Mouse (Mus musculus): Measurements from ENCODE around the gene Fgfrl1. TPM values are rescaled to one million over a fixed set of nuclear protein-coding genes. Genes with fewer than 3 reads are reported as not detected.

The Fgfrl1 gene
- 32.0 and 36.1 TPM in 2 replicates for polyA plus RNA-seq (2015; fragmentation: Nextera tagmentation; extraction: Ambion mirVana)

GRCm38 (mm10) chr5:108692271-108692670 is at the start of gene Fgfrl1:
Gene Fgfrl1 (plus strand): TSS chr5:108692382.
- WGBS: 3% methylated on average over 16 of the region's 18 CpGs

DNA sequence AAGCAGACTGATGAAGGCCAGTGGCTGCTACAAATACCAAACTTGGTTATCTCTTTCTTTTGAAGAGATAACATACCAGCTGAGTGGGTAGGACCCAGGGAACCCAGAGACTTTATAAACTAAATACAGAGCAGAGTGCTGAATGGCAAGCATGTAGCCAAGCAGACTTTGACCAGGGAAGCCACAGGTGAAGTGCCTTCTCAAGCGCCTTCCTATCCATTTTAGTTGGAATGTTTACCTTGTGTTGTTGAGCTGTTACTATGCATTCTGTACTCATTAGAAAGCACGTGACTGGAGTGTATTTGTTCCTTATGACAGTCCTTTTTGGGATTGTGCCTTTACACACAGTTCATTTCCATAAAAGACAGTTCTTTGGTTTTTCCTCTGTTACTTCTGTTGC is 48.5 kb upstream of the Fgfrl1 start:
- no peak for ATAC-seq (ENCODE audit: insufficient number of reproducible peaks, low FRiP score, low TSS enrichment, low read depth)
- Histone ChIP-seq H3K36me3 (peaks cover 69% of the 10 kb centered on the region), H3K4me2 (no peak overlapping the region), H3K4me3 (no peak overlapping the region), H3K27ac (no peak overlapping the region), H3K9ac (no peak overlapping the region), H3K9me3 (no peaks in the 10 kb centered on the region), H3K27me3 (no peaks in the 10 kb centered on the region), H3K4me1 (no peaks in the 10 kb centered on the region)
- 84% methylated on average over 2 of the region's 2 CpGs for WGBS

More at GRCm38 (mm10) chr5:108692271-108692670, at the start of gene Fgfrl1:
- ATAC-seq (ENCODE audit: insufficient number of reproducible peaks, low FRiP score, low TSS enrichment, low read depth): no peak
- peak within 1 kb of the TSS; percentile 91 for H3K4me3 ChIP-seq
- 0 out of 2 replicates have a peak within 1 kb of the TSS, but pooled peaks have one; percentile 14 for H3K9ac ChIP-seq
- H3K27ac ChIP-seq: 0 out of 2 replicates have a peak within 1 kb of the TSS, but pooled peaks have one; percentile 11
- peak within 1 kb of the TSS; percentile 84 for H3K4me2 ChIP-seq
- H3K36me3 ChIP-seq: no peaks in the 10 kb centered on the region
- no peaks in the 10 kb centered on the region for H3K27me3 ChIP-seq
- H3K9me3 ChIP-seq: no peaks in the 10 kb centered on the region
- peaks cover 44% of the 10 kb centered on the region for H3K4me1 ChIP-seq

- WGBS: 88% methylated on average over 9 of the region's 9 CpGs
These were observed 46.4 kb upstream of the Fgfrl1 start for GRCm38 (mm10) chr5:108645651-108646342.

DNA sequence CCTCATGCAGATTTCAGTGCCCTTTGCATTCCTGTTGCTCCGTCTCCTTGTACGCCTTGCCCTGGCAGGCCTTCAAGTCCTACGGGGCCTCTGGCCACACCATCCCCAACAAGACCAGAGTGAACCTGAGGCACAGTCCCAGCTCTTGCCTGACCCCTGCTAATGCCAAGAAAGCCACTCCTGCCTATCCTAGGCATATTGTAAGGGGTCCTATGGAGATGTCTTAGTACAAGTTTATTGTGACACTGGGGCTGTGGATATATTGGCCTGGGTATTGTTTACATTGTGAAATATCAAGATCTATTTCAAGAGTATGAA is 45.9 kb upstream of the Fgfrl1 start:
- Histone ChIP-seq H3K27me3 (no peaks in the 10 kb centered on the region), H3K9me3 (no peaks in the 10 kb centered on the region), H3K9ac (no peak overlapping the region), H3K4me2 (no peak overlapping the region), H3K36me3 (peaks cover 85% of the 10 kb centered on the region), H3K4me1 (no peaks in the 10 kb centered on the region), H3K4me3 (no peak overlapping the region), H3K27ac (no peak overlapping the region)
- ATAC-seq (ENCODE audit: insufficient number of reproducible peaks, low FRiP score, low TSS enrichment, low read depth): no peak
- WGBS: 86% methylated on average over 3 of the region's 3 CpGs

More at GRCm38 (mm10) chr5:108645651-108646342, 46.4 kb upstream of the Fgfrl1 start:
- ATAC-seq (ENCODE audit: insufficient number of reproducible peaks, low FRiP score, low TSS enrichment, low read depth): no peak
- Histone ChIP-seq H3K36me3 (peaks cover 81% of the 10 kb centered on the region), H3K9me3 (no peaks in the 10 kb centered on the region), H3K9ac (no peak overlapping the region), H3K4me2 (no peak overlapping the region), H3K4me3 (no peak overlapping the region), H3K4me1 (no peaks in the 10 kb centered on the region), H3K27ac (no peak overlapping the region), H3K27me3 (no peaks in the 10 kb centered on the region)

- Histone ChIP-seq H3K4me2 (no peak overlapping the region), H3K27me3 (no peaks in the 10 kb centered on the region), H3K4me1 (no peaks in the 10 kb centered on the region), H3K4me3 (no peak overlapping the region), H3K27ac (no peak overlapping the region), H3K9ac (no peak overlapping the region), H3K36me3 (peaks cover 86% of the 10 kb centered on the region), H3K9me3 (no peaks in the 10 kb centered on the region)
- no peak for ATAC-seq (ENCODE audit: insufficient number of reproducible peaks, low FRiP score, low TSS enrichment, low read depth)
- WGBS: 84% methylated on average over 2 of the region's 2 CpGs
These were observed 44.9 kb upstream of the Fgfrl1 start for GRCm38 (mm10) chr5:108647311-108647710.

- H3K9ac ChIP-seq: no peak overlapping the region
- no peaks in the 10 kb centered on the region for H3K9me3 ChIP-seq
- no peak overlapping the region for H3K4me2 ChIP-seq
- peaks cover 86% of the 10 kb centered on the region for H3K36me3 ChIP-seq
- 79% methylated on average over 2 of the region's 2 CpGs for whole genome bisulfite sequencing
- H3K27ac ChIP-seq: no peak overlapping the region
- ATAC-seq (ENCODE audit: insufficient number of reproducible peaks, low FRiP score, low TSS enrichment, low read depth): no peak
- H3K27me3 ChIP-seq: no peaks in the 10 kb centered on the region
- no peaks in the 10 kb centered on the region for H3K4me1 ChIP-seq
- no peak overlapping the region for H3K4me3 ChIP-seq
These were observed 44.2 kb upstream of the Fgfrl1 start for GRCm38 (mm10) chr5:108647820-108648465.

DNA sequence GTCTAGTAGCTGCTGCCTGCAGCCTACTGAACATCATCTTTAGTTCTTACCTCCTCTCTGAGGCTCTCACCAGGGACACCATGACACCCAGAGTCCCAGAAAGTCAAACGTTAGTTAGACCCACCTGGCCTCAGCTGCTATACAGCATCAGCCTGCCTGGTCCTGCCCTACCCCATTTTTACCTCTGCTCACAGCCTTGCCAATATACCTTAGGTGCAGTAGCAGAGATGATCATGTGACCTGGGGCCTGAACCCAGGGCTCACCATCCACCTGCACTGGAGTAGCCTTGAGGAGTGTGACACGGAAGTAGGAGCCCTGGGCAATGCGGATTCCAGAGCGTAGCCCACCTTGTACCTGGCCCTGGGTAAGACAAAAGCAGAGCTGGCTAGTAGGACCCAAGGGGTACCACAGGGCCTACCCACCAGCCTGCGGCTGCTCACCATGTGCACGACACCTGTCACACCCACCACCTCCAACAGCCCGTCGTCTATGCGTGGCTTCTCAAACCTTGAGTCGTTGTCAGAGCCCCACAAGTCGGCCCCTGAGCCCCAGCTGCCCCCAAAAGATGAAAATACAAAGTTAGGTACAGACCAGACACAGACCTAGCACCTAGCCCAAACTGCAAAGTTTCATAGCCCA is 43.1 kb upstream of the Fgfrl1 start:
- Histone ChIP-seq H3K36me3 (peaks cover 89% of the 10 kb centered on the region), H3K9me3 (no peaks in the 10 kb centered on the region), H3K4me2 (no peak overlapping the region), H3K4me1 (no peaks in the 10 kb centered on the region), H3K27ac (no peak overlapping the region), H3K4me3 (no peak overlapping the region), H3K9ac (no peak overlapping the region), H3K27me3 (no peaks in the 10 kb centered on the region)
- WGBS: 90% methylated on average over 11 of the region's 11 CpGs
- ATAC-seq (ENCODE audit: insufficient number of reproducible peaks, low FRiP score, low TSS enrichment, low read depth): no peak

DNA sequence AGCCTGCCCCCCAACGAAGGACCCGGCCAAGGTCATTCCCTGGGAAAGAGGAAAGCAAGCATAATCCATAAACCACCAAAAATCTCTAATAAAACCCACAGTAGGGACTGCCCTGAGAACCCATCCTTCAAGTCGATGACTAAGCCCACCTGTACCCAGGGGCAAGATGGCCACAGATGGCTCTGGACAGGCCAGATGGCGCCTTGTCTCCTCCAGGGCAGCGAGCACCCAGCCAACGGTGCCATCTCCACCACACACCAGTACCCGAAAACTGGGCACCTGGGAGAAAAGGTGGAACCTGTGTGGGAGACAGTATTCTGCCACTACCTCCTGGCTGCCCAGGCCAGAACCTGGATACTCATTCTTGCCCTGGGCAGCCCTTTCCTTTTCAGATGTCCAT is 41.8 kb upstream of the Fgfrl1 start:
- Histone ChIP-seq H3K9me3 (no peaks in the 10 kb centered on the region), H3K4me2 (no peak overlapping the region), H3K4me3 (no peak overlapping the region), H3K4me1 (no peaks in the 10 kb centered on the region), H3K36me3 (peaks cover 91% of the 10 kb centered on the region), H3K27me3 (no peaks in the 10 kb centered on the region), H3K9ac (no peak overlapping the region), H3K27ac (no peak overlapping the region)
- 80% methylated on average over 7 of the region's 7 CpGs for WGBS
- ATAC-seq (ENCODE audit: insufficient number of reproducible peaks, low FRiP score, low TSS enrichment, low read depth): no peak

- H3K4me2 ChIP-seq: no peak overlapping the region
- 77% methylated on average over 5 of the region's 5 CpGs for WGBS
- no peaks in the 10 kb centered on the region for H3K9me3 ChIP-seq
These were observed 41.0 kb upstream of the Fgfrl1 start for GRCm38 (mm10) chr5:108651136-108651720.

GRCm38 (mm10) chr5:108651823-108652222 is 40.4 kb upstream of the Fgfrl1 start:
- 73% methylated on average over 1 of the region's 1 CpGs for WGBS
- H3K4me2 ChIP-seq: no peak overlapping the region
- H3K27me3 ChIP-seq: no peaks in the 10 kb centered on the region
- no peak overlapping the region for H3K27ac ChIP-seq
- no peaks in the 10 kb centered on the region for H3K4me1 ChIP-seq
- peaks cover 89% of the 10 kb centered on the region for H3K36me3 ChIP-seq
- H3K9ac ChIP-seq: no peak overlapping the region
- ATAC-seq (ENCODE audit: insufficient number of reproducible peaks, low FRiP score, low TSS enrichment, low read depth): no peak
- H3K9me3 ChIP-seq: no peaks in the 10 kb centered on the region
- H3K4me3 ChIP-seq: no peak overlapping the region

More at GRCm38 (mm10) chr5:108651136-108651720, 41.0 kb upstream of the Fgfrl1 start:
- Histone ChIP-seq H3K36me3 (peaks cover 91% of the 10 kb centered on the region), H3K4me3 (no peak overlapping the region), H3K4me1 (no peaks in the 10 kb centered on the region), H3K27ac (no peak overlapping the region), H3K27me3 (no peaks in the 10 kb centered on the region), H3K9ac (no peak overlapping the region)
- no peak for ATAC-seq (ENCODE audit: insufficient number of reproducible peaks, low FRiP score, low TSS enrichment, low read depth)

- ATAC-seq (ENCODE audit: insufficient number of reproducible peaks, low FRiP score, low TSS enrichment, low read depth): no peak
- WGBS: 80% methylated on average over 6 of the region's 6 CpGs
- peaks cover 89% of the 10 kb centered on the region for H3K36me3 ChIP-seq
These were observed 38.8 kb upstream of the Fgfrl1 start for GRCm38 (mm10) chr5:108653341-108653740.

More at GRCm38 (mm10) chr5:108653341-108653740, 38.8 kb upstream of the Fgfrl1 start:
- no peak overlapping the region for H3K4me3 ChIP-seq
- 0 out of 2 replicates have a peak, but pooled peaks cover under 1% of the 10 kb centered on the region for H3K4me1 ChIP-seq
- no peak overlapping the region for H3K27ac ChIP-seq
- H3K9me3 ChIP-seq: no peaks in the 10 kb centered on the region
- H3K9ac ChIP-seq: no peak overlapping the region
- H3K27me3 ChIP-seq: no peaks in the 10 kb centered on the region
- no peak overlapping the region for H3K4me2 ChIP-seq

Measured in limb, embryonic 15.5 days (tissue).